Mouse (Mus musculus) midbrain, embryonic 15.5 days (tissue): ENCODE measurements at regions not wholly inside any gene's neighbourhood (a gene's known extent, or its start where the extent isn't known, plus 50 kb on each side); places are given as distances from the start of the nearest gene placed in this dataset.

Experiments used
- ATAC-seq: fragments of 200-750 bp; cut with Nextera tagmentation; replicated peaks from 2 replicates; pipeline ENCODE4 v1.8.0; 2017; ENCODE audit warnings: moderate TSS enrichment
- H3K27ac ChIP-seq: fragments of 300-500 bp; sonication (generic); 2 replicates; pipeline ENCODE4 v1.5.1; 2015; ENCODE audit warnings: mild to moderate bottlenecking, inconsistent platforms
- H3K27me3 ChIP-seq: fragments of 300-500 bp; sonication (generic); replicated peaks from 2 replicates; pipeline ENCODE4 v1.6.1; 2015; ENCODE audit warnings: inconsistent platforms
- H3K36me3 ChIP-seq: fragments of 300-500 bp; sonication (generic); replicated peaks from 2 replicates; pipeline ENCODE4 v1.6.1; 2015; ENCODE audit warnings: inconsistent platforms
- H3K4me1 ChIP-seq: fragments of 300-500 bp; sonication (generic); 2 replicates; pipeline ENCODE4 v1.6.1; 2015; ENCODE audit warnings: inconsistent platforms
- H3K4me2 ChIP-seq: fragments of 300-500 bp; sonication (generic); 2 replicates; pipeline ENCODE4 v1.6.1; 2015; ENCODE audit warnings: inconsistent platforms, mild to moderate bottlenecking, moderate library complexity
- H3K4me3 ChIP-seq: fragments of 300-500 bp; sonication (generic); 2 replicates; pipeline ENCODE4 v1.5.1; 2015; ENCODE audit warnings: mild to moderate bottlenecking, inconsistent platforms
- H3K9ac ChIP-seq: fragments of 300-500 bp; sonication (generic); 2 replicates; pipeline ENCODE4 v1.6.1; 2015; ENCODE audit warnings: mild to moderate bottlenecking, inconsistent platforms
- H3K9me3 ChIP-seq: fragments of 300-500 bp; sonication (generic); 2 replicates; pipeline ENCODE4 v1.6.1; 2016; ENCODE audit warnings: inconsistent platforms
- WGBS: fragments of 180-500 bp; shearing (Covaris S2); methylation state at CpG from one replicate; pipeline ENCODE4 v1.1.7; 2015; ENCODE audit warnings: mixed read lengths; 5-methylcytosine and 5-hydroxymethylcytosine counted together

DNA sequence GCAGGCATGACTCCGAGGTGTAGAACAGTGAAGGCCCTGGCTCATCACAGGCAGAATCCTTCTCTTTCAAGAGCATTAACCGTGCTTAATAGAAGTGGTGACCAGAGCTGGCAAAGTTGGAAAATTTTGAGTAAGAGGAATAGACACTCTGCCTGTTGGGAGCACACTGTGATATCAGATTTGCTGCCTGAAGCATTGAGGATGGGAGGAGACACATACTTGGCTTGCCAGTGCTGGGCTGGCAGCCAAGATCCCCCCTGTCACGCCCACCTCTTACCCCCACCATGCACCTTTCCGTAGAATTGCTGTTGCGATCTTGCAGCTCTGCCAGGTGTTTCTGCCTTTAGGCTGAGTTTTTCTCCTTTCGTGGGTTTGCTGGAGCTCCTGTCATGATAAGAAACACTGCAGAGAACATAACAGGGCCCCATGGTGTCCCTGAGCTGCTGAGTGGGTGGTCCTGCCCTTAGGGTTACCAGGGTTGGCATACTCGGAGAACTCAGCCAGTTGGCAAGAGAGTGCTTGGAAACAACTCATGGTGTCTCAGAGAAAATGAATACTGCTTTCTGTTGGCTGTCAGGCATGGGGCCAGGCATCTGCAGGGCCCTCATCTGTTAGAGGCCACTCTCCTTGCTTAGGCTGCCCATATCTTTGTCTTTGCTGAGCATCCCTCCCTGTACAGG is 286.1 kb downstream of the Glrx3 start:
- ATAC-seq, result peak; percentile 33; the same call in 1 of the 2 replicates

GRCm38 (mm10) chr7:137726031-137726430 is 288.6 kb downstream of the Glrx3 start:
- Histone ChIP-seq H3K9me3 (no peaks in the 10 kb centered on the region), H3K9ac (no peak overlapping the region), H3K4me1 (no peaks in the 10 kb centered on the region), H3K27ac (no peak overlapping the region), H3K27me3 (no peaks in the 10 kb centered on the region), H3K36me3 (no peaks in the 10 kb centered on the region), H3K4me3 (no peak overlapping the region), H3K4me2 (no peak overlapping the region)
- no peak for ATAC-seq
- WGBS, result 83% methylated on average over 7 of the region's 7 CpGs

More for the DNA sequence above, 286.1 kb downstream of the Glrx3 start:
- Histone ChIP-seq H3K4me2 (no peak overlapping the region), H3K36me3 (no peaks in the 10 kb centered on the region), H3K4me1 (no peaks in the 10 kb centered on the region), H3K9me3 (no peaks in the 10 kb centered on the region), H3K27ac (no peak overlapping the region), H3K27me3 (no peaks in the 10 kb centered on the region), H3K4me3 (no peak overlapping the region), H3K9ac (no peak overlapping the region)
- 66% methylated on average over 7 of the region's 7 CpGs for WGBS

DNA sequence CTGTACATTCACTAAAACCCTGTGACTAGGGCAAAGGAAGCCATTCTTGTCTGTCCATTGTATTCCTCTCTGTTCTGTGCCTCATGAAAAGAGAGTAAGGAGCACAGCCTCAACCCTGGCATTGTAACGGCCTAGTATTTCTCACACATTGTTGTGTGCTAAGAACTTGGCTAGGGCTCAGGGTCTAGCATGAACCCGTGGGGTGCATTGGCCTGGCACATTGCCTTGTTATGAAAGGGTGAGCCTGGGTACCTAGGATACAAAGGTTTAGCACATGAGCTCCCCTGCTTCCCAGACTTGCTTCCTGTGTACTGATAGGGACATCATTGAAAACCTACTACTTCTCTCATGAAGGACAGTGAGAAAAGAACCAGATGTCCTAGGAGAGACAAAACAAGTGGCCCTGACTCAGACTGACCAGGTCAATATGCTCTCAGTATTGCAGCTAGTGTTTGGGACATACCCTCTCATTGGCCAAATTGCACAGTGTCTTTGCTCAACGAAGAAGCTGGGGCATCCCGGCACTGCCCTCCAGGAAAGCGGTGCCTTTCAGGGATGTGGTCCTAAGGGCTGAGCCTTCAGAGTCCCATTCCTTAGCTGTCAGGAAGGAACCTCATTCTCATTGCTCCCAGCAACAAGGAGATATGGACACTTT is 298.6 kb downstream of the Glrx3 start:
- H3K36me3 ChIP-seq, result no peaks in the 10 kb centered on the region
- peaks cover 4% of the 10 kb centered on the region; the same call in 1 of the 2 replicates for H3K4me1 ChIP-seq
- ATAC-seq, result no peak
- no peak overlapping the region for H3K9ac ChIP-seq
- H3K27ac ChIP-seq, result no peak overlapping the region
- WGBS, result 83% methylated on average over 5 of the region's 5 CpGs
- H3K27me3 ChIP-seq, result no peaks in the 10 kb centered on the region
- H3K4me3 ChIP-seq, result no peak overlapping the region
- H3K4me2 ChIP-seq, result no peak overlapping the region
- H3K9me3 ChIP-seq, result no peaks in the 10 kb centered on the region

GRCm38 (mm10) chr7:137741702-137742101 is 304.3 kb downstream of the Glrx3 start:
- Histone ChIP-seq H3K27me3 (no peaks in the 10 kb centered on the region), H3K4me2 (no peak overlapping the region), H3K4me1 (peaks cover 2% of the 10 kb centered on the region; the same call in 1 of the 2 replicates), H3K36me3 (no peaks in the 10 kb centered on the region), H3K27ac (no peak overlapping the region), H3K9me3 (no peaks in the 10 kb centered on the region), H3K4me3 (no peak overlapping the region), H3K9ac (no peak overlapping the region)
- 78% methylated on average over 3 of the region's 3 CpGs for WGBS
- no peak for ATAC-seq

GRCm38 (mm10) chr7:137742297-137742751 is 304.9 kb downstream of the Glrx3 start:
- H3K27ac ChIP-seq, result no peak overlapping the region
- H3K36me3 ChIP-seq, result no peaks in the 10 kb centered on the region
- no peak overlapping the region for H3K9ac ChIP-seq

GRCm38 (mm10) chr7:137745575-137745974 is 308.2 kb downstream of the Glrx3 start:
- 82% methylated on average over 1 of the region's 1 CpGs for WGBS
- H3K4me2 ChIP-seq, result no peak overlapping the region

More at GRCm38 (mm10) chr7:137742297-137742751, 304.9 kb downstream of the Glrx3 start:
- ATAC-seq, result no peak
- WGBS, result 50% methylated on average over 7 of the region's 7 CpGs
- Histone ChIP-seq H3K4me3 (no peak overlapping the region), H3K27me3 (no peaks in the 10 kb centered on the region), H3K4me2 (no peak overlapping the region), H3K4me1 (peaks cover 2% of the 10 kb centered on the region; the same call in 1 of the 2 replicates), H3K9me3 (no peaks in the 10 kb centered on the region)

GRCm38 (mm10) chr7:137745991-137746390 is 308.6 kb downstream of the Glrx3 start:
- Histone ChIP-seq H3K9ac (no peak overlapping the region), H3K9me3 (no peaks in the 10 kb centered on the region), H3K27ac (no peak overlapping the region), H3K36me3 (no peaks in the 10 kb centered on the region), H3K4me2 (no peak overlapping the region), H3K4me3 (no peak overlapping the region), H3K4me1 (peaks cover 2% of the 10 kb centered on the region; the same call in 1 of the 2 replicates), H3K27me3 (no peaks in the 10 kb centered on the region)
- no peak for ATAC-seq
- WGBS, result 81% methylated on average over 3 of the region's 3 CpGs

More at GRCm38 (mm10) chr7:137745575-137745974, 308.2 kb downstream of the Glrx3 start:
- no peaks in the 10 kb centered on the region for H3K27me3 ChIP-seq
- no peak overlapping the region for H3K9ac ChIP-seq
- H3K4me1 ChIP-seq, result peaks cover 2% of the 10 kb centered on the region; the same call in 1 of the 2 replicates
- no peaks in the 10 kb centered on the region for H3K36me3 ChIP-seq
- H3K27ac ChIP-seq, result no peak overlapping the region
- no peak overlapping the region for H3K4me3 ChIP-seq
- H3K9me3 ChIP-seq, result no peaks in the 10 kb centered on the region
- ATAC-seq, result no peak

DNA sequence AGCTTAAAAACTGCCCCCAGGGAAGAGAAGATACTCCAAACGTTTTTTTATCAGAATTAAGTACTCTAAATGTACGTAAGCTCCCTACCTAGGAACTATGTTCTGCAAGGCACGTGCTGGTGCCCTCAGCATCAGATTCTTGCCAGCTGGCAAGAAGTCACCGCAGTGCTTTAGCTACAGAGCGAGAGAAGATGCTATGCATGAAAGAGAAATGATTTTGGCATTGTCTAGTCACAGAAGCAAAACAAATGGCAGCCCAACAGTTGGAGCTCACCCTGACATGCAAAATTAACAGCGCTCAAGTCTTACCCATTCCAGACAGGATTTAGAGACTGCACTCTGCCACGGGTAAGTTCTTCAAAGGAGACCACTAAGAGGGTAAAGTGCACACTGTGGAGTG is 311.5 kb downstream of the Glrx3 start:
- H3K9me3 ChIP-seq, result no peaks in the 10 kb centered on the region
- H3K4me2 ChIP-seq, result no peak overlapping the region
- no peak for ATAC-seq
- H3K27me3 ChIP-seq, result no peaks in the 10 kb centered on the region
- no peaks in the 10 kb centered on the region for H3K36me3 ChIP-seq
- H3K27ac ChIP-seq, result no peak overlapping the region
- no peak overlapping the region for H3K4me3 ChIP-seq
- H3K4me1 ChIP-seq, result no peaks in the 10 kb centered on the region
- 61% methylated on average over 7 of the region's 7 CpGs for WGBS
- H3K9ac ChIP-seq, result no peak overlapping the region

DNA sequence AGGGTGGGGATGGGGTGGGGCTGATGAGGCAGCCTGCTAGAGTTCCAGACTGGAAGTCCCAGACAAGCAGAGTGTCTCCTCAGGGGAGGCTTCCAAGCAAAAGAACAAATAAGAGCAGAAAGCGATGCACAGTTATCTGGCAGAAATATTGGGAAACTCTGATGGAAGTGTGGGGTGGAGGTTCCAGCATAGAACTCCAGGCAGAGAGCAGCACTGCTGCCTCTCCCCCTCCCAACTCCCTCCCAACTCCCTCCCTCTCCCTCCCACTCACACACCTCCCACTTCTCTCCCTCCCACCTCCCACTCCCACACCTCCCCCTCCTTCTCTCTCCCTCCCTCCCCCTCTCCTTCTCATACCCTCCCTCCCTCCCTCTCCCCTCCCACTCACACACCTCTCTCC is 313.3 kb downstream of the Glrx3 start:
- ATAC-seq, result no peak
- Histone ChIP-seq H3K9me3 (no peaks in the 10 kb centered on the region), H3K27ac (no peak overlapping the region), H3K27me3 (no peaks in the 10 kb centered on the region), H3K4me3 (no peak overlapping the region), H3K4me1 (no peaks in the 10 kb centered on the region), H3K9ac (no peak overlapping the region), H3K4me2 (no peak overlapping the region), H3K36me3 (no peaks in the 10 kb centered on the region)
- WGBS, result 82% methylated on average over 1 of the region's 1 CpGs

DNA sequence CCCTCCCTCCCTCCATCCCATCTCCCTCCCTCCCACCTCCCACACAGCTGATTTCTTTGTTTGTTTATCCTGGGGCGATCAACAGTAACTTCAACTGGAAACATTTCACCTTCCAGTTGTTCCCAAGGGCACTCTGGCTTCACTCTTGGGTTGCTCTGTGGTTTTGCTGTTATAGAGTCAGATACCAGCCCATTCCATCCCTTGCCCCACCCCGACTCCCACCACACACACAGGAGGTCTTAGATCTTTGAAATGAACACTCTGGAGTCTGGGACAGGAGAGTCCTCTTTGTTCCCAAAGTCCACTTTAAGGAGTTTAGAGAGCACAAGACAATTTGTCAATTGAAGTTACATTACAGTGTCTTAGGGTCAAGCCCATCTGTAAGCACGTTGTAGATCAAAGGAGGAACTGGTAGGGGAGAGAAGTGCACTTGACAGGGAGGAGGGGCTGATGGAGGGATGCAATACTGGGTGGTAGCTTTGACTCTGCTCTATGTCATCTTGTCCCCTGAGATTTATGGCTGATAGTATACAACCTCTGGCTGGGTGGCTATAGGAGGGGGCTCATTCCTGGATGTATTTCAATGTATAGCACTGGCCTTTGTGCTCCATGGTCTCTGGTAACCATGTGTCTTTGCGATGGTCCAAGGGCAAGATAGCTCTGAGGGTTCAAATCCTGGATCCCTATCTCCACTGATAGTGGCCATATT is 313.9 kb downstream of the Glrx3 start:
- H3K4me1 ChIP-seq, result no peaks in the 10 kb centered on the region
- no peak overlapping the region for H3K4me3 ChIP-seq
- no peaks in the 10 kb centered on the region for H3K36me3 ChIP-seq
- no peak overlapping the region for H3K27ac ChIP-seq
- no peak for ATAC-seq
- WGBS, result 50% methylated on average over 4 of the region's 4 CpGs
- no peaks in the 10 kb centered on the region for H3K27me3 ChIP-seq
- no peak overlapping the region for H3K4me2 ChIP-seq
- H3K9ac ChIP-seq, result no peak overlapping the region
- H3K9me3 ChIP-seq, result no peaks in the 10 kb centered on the region

DNA sequence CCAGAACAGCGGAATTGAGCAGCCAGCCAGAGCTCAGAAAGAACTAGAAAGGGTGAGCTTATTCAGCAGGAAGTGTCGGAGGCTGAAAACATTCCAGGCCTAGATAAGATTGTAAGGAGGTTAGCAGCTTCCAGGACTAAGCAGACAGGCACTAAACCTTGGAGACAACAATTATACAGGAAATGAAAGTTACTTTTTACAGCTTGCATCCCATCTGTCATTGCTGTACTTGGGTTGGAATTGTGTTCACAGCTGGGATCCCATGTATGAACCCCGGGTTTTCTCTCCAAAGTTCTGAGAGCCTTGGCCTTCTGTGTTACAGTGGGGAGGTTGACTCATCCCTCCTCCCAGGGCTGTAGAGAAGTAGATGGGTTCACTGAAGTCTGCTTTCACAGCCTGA is 328.5 kb downstream of the Glrx3 start:
- Histone ChIP-seq H3K9me3 (no peaks in the 10 kb centered on the region), H3K27me3 (no peaks in the 10 kb centered on the region), H3K4me1 (no peaks in the 10 kb centered on the region), H3K36me3 (no peaks in the 10 kb centered on the region), H3K9ac (no peak overlapping the region), H3K27ac (no peak overlapping the region), H3K4me3 (no peak overlapping the region), H3K4me2 (no peak overlapping the region)
- ATAC-seq, result no peak
- 84% methylated on average over 3 of the region's 3 CpGs for WGBS

GRCm38 (mm10) chr7:137766721-137767120 is 329.3 kb downstream of the Glrx3 start:
- Histone ChIP-seq H3K4me3 (no peak overlapping the region), H3K4me1 (no peaks in the 10 kb centered on the region), H3K9me3 (no peaks in the 10 kb centered on the region), H3K27ac (no peak overlapping the region), H3K36me3 (no peaks in the 10 kb centered on the region), H3K27me3 (no peaks in the 10 kb centered on the region), H3K9ac (no peak overlapping the region), H3K4me2 (no peak overlapping the region)
- no peak for ATAC-seq
- WGBS, result 78% methylated on average over 2 of the region's 2 CpGs
